Mouse (Mus musculus): ENCODE measurements around the gene March7. TPM values are rescaled to one million over a fixed set of nuclear protein-coding genes. Genes with fewer than 3 reads are reported as not detected.

The March7 gene
- total RNA-seq, 2 experiments from 2014 or later = 23.2 to 26.8 TPM

DNA sequence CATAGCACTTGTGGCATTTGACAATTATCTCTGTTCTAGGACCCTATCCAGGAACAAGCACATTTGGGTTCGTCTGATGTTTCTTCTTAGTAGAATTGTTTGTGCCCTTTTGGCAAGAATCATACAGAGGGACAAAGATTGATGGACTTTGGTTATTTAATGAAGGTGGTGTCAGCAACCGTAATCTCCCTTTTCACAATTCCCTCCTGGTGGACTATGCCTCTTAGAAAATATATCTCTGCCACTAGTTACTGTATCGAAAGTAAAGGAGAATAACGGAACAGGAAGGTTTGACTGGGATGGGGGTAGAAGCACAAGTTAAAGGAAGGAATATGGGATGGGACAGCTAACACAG is 74.8 kb downstream of the March7 start, which contains the start of gene Cd302:
Gene Cd302, minus strand, starts transcription at position 22 of the 355 bp plus-strand sequence.
- DNase-seq (ENCODE audit: low spot score) = no peak

DNA sequence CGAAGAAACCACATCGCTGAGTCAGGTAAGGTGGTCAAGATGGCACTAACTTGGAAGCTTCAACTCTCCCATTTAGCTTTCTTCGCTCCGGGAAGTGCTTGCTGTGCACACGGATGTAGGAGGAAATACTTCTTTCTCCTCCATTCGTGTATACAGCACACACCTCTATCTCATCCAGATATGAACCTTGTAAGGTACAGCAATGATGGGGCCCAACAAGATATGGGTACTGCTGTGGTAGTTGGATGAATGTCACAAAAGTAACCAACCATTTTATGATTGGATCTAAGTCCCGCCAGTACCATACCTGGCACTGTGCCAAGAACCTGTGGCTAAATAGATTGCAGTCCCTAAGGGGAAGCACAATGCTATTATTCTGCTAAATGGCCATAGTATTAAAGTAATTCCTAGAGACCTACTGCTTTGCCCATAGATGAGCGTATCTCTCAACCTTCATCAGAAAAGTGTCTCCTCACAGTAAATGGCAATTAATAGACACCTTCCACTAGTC is 75.5 kb downstream of the March7 start:
- no peak for DNase-seq (ENCODE audit: low spot score)

- DNase-seq (ENCODE audit: low spot score) = no peak
Observed at GRCm38 (mm10) chr2:60288606-60289005, 78.9 kb downstream of the March7 start.

DNA sequence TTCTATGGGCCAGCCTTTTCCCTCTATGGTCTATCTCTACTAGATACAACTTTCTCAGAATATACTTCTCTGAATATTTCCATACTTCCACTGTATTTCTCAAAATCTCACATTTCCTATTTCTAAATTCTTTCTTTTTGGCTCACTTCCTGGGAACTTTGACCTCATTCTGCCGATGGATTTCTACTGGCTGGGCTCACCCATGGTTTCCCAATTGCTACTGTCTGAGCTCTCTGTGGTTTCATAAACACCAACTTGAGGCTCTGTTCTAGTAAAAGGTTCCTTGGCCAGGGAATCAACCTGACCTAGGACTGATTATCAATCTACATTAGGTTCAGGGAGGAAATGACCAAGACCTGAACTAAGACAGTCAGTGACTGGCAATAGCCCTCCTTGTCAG is 79.8 kb downstream of the March7 start:
- no peak for DNase-seq (ENCODE audit: low spot score)

GRCm38 (mm10) chr2:60291381-60291780 is 81.7 kb downstream of the March7 start:
- no peak for DNase-seq (ENCODE audit: low spot score)

DNA sequence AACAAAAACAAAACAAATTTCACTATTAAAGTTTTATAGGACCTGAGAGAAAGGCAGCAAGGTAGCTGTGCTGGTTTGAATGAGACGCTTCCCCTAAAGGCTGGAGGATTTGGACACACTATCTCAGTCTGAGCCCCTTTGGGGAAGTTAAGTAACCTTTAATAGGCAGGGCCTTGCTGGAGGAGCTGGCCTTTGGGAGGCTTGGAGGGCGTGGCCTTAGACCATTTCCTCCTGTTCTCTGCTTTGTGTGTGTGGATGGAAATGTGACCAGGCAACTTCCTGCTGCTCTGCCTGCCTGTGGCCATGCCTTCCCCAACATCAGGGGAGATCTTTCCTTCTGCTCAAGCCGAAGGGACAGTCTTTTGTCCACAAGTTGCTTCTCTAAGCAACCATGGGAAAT is 88.6 kb downstream of the March7 start:
- DNase-seq (ENCODE audit: low spot score) = no peak

DNA sequence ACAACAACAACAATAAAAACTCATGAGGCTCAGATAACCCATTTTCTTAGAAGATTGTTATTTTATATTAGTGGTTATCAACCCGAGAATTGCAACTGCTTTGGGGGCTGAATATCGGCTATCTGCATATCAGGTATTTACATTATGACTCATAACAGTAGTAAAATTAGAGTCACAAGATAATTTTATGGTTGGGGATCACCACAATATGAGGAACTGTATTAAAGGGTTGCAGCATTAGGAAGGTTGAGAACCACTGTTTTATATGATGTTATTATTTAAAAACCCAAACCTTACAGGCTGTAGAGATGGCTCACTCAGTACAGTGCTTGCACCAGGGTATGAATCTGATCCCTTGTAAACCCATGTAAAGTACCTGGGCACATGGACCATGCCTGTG is 89.6 kb downstream of the March7 start:
- no peak for DNase-seq (ENCODE audit: low spot score)

Other genes starting within 250 kb of the March7 start
- 10 to 100 TPM; 29.5 to 35.1 TPM for gene Baz2b, start within 50 bp of the March7 start, total RNA-seq (2021)
- 10 to 100 TPM in 1 of 2 experiments, 1 to 10 TPM in 1; 7.6 to 10.1 TPM for gene Cd302, start 74.6 kb downstream of the March7 start, total RNA-seq (2021)
- under 1 TPM; 0.09 to 0.14 TPM for gene Ly75, start 173.4 kb downstream of the March7 start, total RNA-seq (2021)

Data from gastrocnemius, adult 18-20 months (tissue).